Mouse (Mus musculus) gastrocnemius, postnatal 14 days (tissue): Measurements from ENCODE around the gene Ptpn1. TPM values are rescaled to one million over a fixed set of nuclear protein-coding genes. Genes with fewer than 3 reads are reported as not detected.

Experiments used
- DNase-seq: peaks from one replicate; pipeline ENCODE4 v3.0.0; 2021; ENCODE audit warnings: mixed read lengths
- intact Hi-C: fragments of 180-260 bp; cut with DNase I; formaldehyde crosslinking; loops from one replicate; pipeline ENCODE4 v1.15.1; 2025; ENCODE audit warnings: low total_unique reads
- total RNA-seq, 2 experiments: library from RNA; stranded (reverse); gene quantifications; 2 replicates each; pipeline ENCODE4 v1.2.3; 2021

The Ptpn1 gene
- total RNA-seq, 2 experiments from 2014 or later: 13.9 to 15.6 TPM

DNA sequence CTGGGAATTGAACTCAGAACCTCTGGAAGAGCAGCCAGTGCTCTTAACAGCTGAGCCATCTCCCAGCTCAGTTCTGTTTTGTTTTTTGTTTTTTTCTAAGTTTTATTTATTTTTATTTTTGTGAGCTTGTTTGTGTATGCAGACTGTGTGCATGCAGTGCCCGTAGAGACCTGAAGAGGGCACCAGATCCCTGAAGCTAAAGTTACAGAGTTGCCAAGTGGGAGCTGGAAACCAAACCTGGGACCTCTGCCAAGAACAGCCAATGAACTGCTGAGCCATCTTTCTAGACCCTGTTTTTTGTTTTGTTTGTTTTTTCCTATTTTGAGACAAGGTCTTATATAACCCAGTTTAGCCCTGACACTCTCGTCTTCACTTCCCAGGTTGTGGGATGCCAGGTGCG, 96.5 kb downstream of the Ptpn1 start:
- no peak for DNase-seq
- intact Hi-C loops: no loop called here

Other genes with a start within 250 kb of the Ptpn1 start
- gene Cebpb, start 243.1 kb upstream of the Ptpn1 start, total RNA-seq: 100 to 1,000 TPM in 1 of 2 experiments, 10 to 100 TPM in 1; 66.9 to 120 TPM
- gene Tmem189, start 242.2 kb upstream of the Ptpn1 start, total RNA-seq: 10 to 100 TPM; 18.1 to 22.8 TPM
- 1 to 10 TPM; 1.6 to 1.7 TPM for gene Ripor3, start 78.6 kb downstream of the Ptpn1 start, total RNA-seq
- 1 to 10 TPM in 1 of 2 experiments, under 1 TPM in 1; 0.74 to 1.4 TPM for gene Pard6b, start 148.9 kb downstream of the Ptpn1 start, total RNA-seq